Mouse (Mus musculus) layer of hippocampus, postnatal 36 days (tissue): ENCODE data around the gene Gal3st2b. TPM values are rescaled to one million over a fixed set of nuclear protein-coding genes. Genes with fewer than 3 reads are reported as not detected.
"Not testable (repeated sequence)": the region's sequence is repeated elsewhere in the genome, so short reads cannot be mapped to it uniquely, and the experiment has no call there.

Experiments
- DNase-seq, 2 experiments: peaks; one replicate each; pipeline ENCODE4 v3.0.0; 2022
- total RNA-seq, 2 experiments: library from RNA; stranded (reverse); gene quantifications; 2 replicates each; pipeline ENCODE4 v1.2.3; 2021

The Gal3st2b gene
- total RNA-seq, 2 experiments from 2014 or later = 0.57 TPM; not detected in 1

- not testable (repeated sequence) for DNase-seq
Observed at GRCm38 (mm10) chr1:93980932-93981331, 62.8 kb downstream of the Gal3st2b start.

- no peak for DNase-seq
Observed at GRCm38 (mm10) chr1:93986167-93986566, 68.1 kb downstream of the Gal3st2b start.

GRCm38 (mm10) chr1:93988786-93989185 lies 70.7 kb downstream of the Gal3st2b start:
- no peak for DNase-seq

- not testable (repeated sequence) for DNase-seq
Observed at GRCm38 (mm10) chr1:93990209-93990608, 72.1 kb downstream of the Gal3st2b start, which contains the start of gene Gal3st2c. Gal3st2c (plus strand) TSS chr1:93990509.

GRCm38 (mm10) chr1:93991068-93991467 lies 73.0 kb downstream of the Gal3st2b start:
- not testable (repeated sequence) for DNase-seq

GRCm38 (mm10) chr1:93991491-93991890 lies 73.4 kb downstream of the Gal3st2b start:
- not testable (repeated sequence) for DNase-seq

Other genes starting within 250 kb of the Gal3st2b start
- 10 to 100 TPM; 64.5 to 79.7 TPM for gene Bok, start 232.7 kb upstream of the Gal3st2b start, total RNA-seq
- gene Atg4b, start 166.8 kb upstream of the Gal3st2b start, total RNA-seq = 10 to 100 TPM; 79.8 to 84.8 TPM
- gene Thap4, start 163.4 kb upstream of the Gal3st2b start, total RNA-seq = 10 to 100 TPM; 34.2 to 34.3 TPM
- 10 to 100 TPM; 57.5 to 65.4 TPM for gene Dtymk, start 116.4 kb upstream of the Gal3st2b start, total RNA-seq
- 10 to 100 TPM; 12.9 to 13.8 TPM for gene Ing5, start 114.3 kb upstream of the Gal3st2b start, total RNA-seq
- 10 to 100 TPM; 16.1 to 18.5 TPM for gene D2hgdh, start 93.4 kb upstream of the Gal3st2b start, total RNA-seq
- gene Gal3st2, start 57.0 kb upstream of the Gal3st2b start, total RNA-seq = under 1 TPM; 0.40 to 0.46 TPM
- under 1 TPM; 0.08 to 0.10 TPM for gene Gal3st2c, start 72.2 kb downstream of the Gal3st2b start, total RNA-seq
- gene Neu4, start 102.1 kb downstream of the Gal3st2b start, total RNA-seq = 10 to 100 TPM; 10.4 to 12.3 TPM
- not detected for gene Pdcd1, start 134.2 kb downstream of the Gal3st2b start, total RNA-seq